Mouse (Mus musculus): Measurements from ENCODE around the gene Ulk3.

DNA sequence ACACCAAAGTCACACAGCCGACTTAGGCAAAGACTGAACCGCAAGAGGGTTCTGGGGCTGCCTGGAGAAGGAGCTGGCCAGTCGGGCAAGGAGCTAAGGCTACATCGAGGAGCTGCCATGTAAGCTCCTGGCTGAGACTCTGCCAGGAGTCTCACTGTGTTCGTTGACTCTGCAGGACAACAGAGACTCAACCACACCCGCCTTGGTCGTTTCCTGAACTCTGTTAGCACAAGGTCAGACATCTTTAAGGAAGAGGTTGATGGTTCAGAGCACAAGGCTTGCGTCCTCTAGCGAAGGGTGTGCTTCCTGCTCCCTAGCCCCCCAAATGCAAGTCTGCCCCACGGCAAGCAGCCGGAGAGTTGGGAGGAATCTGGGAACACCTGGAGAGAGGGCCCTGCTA, 41.4 kb upstream of the Ulk3 start:
- TF ChIP-seq CTCF (IDR thresholded peaks at IDR 0.05; ENCODE audit: borderline replicate concordance, insufficient read depth, low read length) (no peak), POLR2A (IDR thresholded peaks at IDR 0.05; ENCODE audit: low read depth, low read length) (no peak)
